Mouse (Mus musculus) right cerebral cortex, postnatal 14 days (tissue): ENCODE measurements around the gene Slc9a3r1.

Experiments used
- DNase-seq: peaks from one replicate; pipeline ENCODE4 v3.0.0; 2022

Slc9a3r1 gene

DNA sequence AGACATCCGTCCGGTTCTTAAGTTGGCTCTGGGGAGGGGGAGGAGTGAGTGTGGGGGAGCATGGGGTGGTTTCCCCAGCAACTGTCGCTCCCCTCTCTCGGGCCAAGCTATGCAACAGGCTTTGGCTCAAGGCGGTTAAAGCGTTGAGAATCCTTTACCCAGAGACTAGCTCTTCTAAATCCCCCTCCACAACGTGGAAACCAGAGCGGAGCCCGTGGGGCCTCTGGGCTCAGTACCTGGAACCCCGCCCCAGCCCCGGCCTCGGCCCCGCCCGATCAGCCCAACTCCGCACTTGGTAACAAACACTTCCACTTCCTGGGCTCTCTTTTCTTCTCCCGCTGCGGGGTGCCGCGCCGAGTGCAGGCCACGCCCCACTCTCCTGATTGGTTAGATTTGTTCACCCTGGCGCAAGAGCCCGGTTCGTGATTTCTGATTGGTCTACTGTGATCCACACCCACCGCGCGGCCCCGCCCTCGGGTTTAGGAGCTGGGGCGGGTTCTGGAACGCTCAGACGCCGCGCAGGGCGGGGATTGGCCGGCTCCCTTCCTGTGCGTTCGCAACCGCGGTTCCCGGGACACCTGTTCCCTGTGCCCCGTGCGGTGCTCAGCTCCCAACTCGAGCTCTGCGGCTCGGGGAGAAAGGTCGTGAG is at the start of gene Slc9a3r1:
TSS of gene Slc9a3r1 (plus strand) at position 510 of the 649 bp plus-strand sequence.
- DNase-seq = peak; percentile 88

DNA sequence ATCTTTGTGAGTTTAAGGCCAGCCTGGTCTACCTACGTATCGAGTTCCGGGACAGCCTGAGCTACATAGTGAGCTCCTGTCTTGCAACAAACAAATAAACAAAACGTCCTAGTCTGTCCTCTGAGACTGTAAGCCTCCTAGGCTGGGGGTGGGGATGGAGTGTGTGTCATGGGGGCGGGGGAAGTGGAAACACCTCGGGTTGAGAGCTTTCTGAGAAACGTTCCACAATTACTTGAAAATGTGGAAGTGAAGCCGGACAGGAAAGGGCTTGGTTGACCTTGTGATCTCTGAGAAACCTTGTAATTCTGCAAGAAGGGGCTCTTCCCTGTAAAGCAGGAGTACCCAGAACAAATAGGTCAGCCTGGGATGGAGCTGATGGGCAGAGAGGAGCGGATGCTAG is 43.7 kb upstream of the Slc9a3r1 start:
- no peak for DNase-seq

- DNase-seq = no peak
These were observed 34.7 kb upstream of the Slc9a3r1 start for GRCm38 (mm10) chr11:115128483-115128882.

GRCm38 (mm10) chr11:115129508-115130126 is 33.5 kb upstream of the Slc9a3r1 start:
- DNase-seq = no peak

GRCm38 (mm10) chr11:115131768-115132381 is 31.3 kb upstream of the Slc9a3r1 start:
- DNase-seq = no peak

- DNase-seq = no peak
These were observed 29.3 kb upstream of the Slc9a3r1 start, which contains the start of gene Cd300lf for GRCm38 (mm10) chr11:115133800-115134199. TSS of gene Cd300lf (minus strand) at chr11:115133992.

GRCm38 (mm10) chr11:115138597-115139262 is 24.4 kb upstream of the Slc9a3r1 start:
- no peak for DNase-seq

- DNase-seq = no peak
These were observed 21.2 kb upstream of the Slc9a3r1 start for GRCm38 (mm10) chr11:115141970-115142369.

DNA sequence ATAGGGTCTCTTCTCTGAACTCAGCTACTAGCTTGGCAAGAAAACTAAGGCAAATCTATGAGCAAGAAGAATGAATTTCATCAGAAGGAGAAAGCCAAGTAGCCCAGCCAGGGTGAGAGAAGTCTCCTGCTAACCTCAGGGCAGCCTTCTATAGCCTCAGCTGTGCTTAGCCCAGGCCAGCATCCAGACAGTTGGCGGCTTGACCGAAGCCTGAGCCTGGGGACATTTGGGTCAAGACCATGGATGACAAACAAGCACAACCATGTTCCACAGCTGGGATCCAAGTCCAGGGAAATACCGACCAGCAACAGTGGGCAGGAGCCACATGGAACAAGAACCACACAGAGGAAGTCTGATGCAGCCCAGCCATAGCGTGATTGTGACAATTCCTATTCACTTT is 15.3 kb upstream of the Slc9a3r1 start:
- DNase-seq = no peak

- DNase-seq = no peak
These were observed 12.3 kb upstream of the Slc9a3r1 start for GRCm38 (mm10) chr11:115150741-115151254.

- DNase-seq = no peak
These were observed 11.2 kb upstream of the Slc9a3r1 start for GRCm38 (mm10) chr11:115151755-115152429.

- no peak for DNase-seq
These were observed 10.1 kb upstream of the Slc9a3r1 start for GRCm38 (mm10) chr11:115153088-115153487.

- peak; percentile 76 for DNase-seq
These were observed 9.3 kb upstream of the Slc9a3r1 start for GRCm38 (mm10) chr11:115153699-115154292.

- DNase-seq = no peak
These were observed 8.0 kb upstream of the Slc9a3r1 start for GRCm38 (mm10) chr11:115155053-115155634.

GRCm38 (mm10) chr11:115157933-115158719 is 5.0 kb upstream of the Slc9a3r1 start:
- DNase-seq = no peak

DNA sequence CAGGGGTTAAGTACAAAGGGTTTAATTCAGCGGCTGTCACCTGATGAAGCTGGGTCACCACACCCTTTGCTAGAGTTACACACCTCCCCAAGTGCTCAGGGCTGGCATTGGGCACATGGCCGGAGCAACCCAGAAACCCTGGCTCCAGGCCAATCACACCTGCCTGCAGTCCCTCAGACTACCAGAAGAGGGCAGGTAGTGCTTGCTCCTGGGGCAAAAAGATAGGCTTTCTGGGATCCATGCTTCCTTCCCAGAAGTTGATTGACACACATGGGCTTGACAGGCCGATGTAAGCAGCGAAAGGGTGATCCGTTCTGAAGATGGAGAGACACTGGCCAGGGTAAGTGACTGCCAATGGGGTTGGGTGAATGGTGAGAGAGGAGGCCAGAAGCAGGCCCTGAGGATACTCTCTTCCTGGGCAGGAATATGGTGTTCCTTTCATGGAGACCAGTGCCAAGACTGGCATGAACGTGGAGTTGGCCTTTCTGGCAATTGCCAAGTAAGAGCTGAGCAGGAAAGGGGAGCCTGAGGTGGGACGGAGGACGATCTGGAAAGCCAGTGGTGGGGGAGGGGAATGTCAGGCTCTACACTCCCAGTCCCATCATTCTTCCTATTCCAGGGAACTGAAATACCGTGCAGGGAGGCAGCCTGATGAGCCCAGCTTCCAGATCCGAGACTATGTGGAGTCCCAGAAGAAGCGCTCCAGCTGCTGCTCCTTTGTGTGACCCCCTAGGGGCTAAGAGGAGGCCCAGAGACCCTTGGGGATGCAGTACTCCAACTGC is 2.9 kb upstream of the Slc9a3r1 start:
- DNase-seq = no peak

- peak; percentile 77 for DNase-seq
These were observed 2.1 kb upstream of the Slc9a3r1 start for GRCm38 (mm10) chr11:115160883-115161577.

DNA sequence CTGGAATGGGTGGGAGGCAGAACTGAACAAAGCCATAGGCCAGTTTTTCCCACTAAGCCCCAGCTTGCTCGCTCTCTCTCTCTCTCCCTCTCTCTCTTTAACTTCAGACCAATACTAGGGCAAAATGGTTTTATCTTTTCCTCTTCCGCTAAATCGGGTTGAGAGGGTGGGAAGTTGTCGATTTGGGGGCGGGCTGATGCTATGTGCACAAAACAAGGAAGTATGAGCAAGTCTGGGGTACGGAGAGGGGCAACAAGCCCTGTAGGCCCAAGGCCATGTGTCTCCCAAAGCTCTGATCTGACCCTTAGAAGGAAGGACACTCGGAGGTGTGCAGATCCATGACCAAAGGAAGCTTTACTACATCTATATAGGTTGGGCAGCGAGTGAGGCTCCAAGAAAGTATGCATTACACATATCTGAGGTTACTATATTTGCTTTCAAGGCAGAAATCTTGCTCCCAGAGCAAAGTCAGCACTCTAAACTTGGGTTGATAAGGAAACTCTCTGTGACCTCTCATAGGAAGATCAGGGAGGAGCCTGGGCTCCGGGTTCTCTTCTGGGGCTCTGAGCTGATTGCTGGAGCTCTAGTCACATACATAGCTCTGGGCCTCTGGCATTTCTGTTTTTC is 1.4 kb upstream of the Slc9a3r1 start:
- DNase-seq = no peak

GRCm38 (mm10) chr11:115162205-115162601 is 938 bp upstream of the Slc9a3r1 start:
- no peak for DNase-seq
